Mouse (Mus musculus) cerebellum, adult 2 months (tissue): ENCODE measurements around the gene Ptch2.

Experiments
- CTCF ChIP-seq: fragments of 200-500 bp; IDR thresholded peaks from 2 replicates; pipeline ENCODE4 v1.5.1; 2011; ENCODE audit warnings: low read depth, mild to moderate bottlenecking, control low read depth, low read length, moderate library complexity, borderline replicate concordance; ENCODE audit not compliant: insufficient read depth
- POLR2A ChIP-seq: fragments of 200-500 bp; IDR thresholded peaks from 2 replicates; pipeline ENCODE4 v1.6.1; 2011; ENCODE audit warnings: low read length, control low read depth, borderline replicate concordance; ENCODE audit not compliant: insufficient read depth

DNA sequence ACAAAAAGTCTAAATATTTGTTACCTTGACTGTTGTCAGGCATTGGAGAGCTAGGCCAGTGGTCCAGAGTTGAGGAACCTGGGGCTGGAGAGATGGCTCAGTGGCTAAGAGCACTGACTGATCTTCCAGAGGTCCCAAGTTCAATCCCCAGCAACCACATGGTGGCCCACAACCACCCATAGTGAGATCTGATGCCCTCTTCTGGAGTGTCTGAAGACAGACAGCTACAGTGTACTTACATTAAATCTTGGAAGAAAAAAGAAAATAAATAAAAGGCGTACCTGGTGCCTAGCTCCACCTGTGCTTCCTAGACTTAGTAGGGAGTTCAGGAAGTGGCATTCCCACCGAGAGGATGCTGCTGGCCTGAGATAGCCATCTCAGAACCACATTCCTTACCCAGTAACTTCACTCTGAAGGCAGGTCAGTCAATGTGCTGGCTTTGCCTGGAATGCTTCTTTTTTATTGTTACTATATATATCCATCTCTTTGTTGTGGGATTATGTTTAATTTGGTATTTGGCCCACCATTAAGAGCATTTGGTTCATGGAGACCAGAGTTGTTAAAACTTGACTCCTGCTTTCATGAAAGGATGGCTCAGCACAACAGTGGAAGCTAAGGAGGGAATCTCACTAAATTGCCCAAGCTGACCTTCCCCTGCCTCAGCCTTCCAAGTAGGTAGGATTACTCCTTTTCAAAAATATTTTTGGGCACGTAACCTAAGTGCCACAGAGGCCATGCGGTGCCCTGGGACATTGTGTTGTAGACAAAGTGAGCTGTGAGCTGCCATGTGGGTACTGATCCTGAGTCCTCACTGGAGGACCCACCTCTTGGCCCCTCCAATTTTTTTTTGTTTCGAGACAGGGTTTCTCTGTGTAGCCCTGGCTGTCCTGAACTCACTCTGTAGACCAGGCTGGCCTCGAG is 53.7 kb downstream of the Ptch2 start:
- TF ChIP-seq CTCF (no peak), POLR2A (no peak)
